Mouse (Mus musculus): ENCODE results near the gene Pcdh7. TPM values are rescaled to one million over a fixed set of nuclear protein-coding genes. Genes with fewer than 3 reads are reported as not detected.
"Not testable (repeated sequence)": the region's sequence is repeated elsewhere in the genome, so short reads cannot be mapped to it uniquely, and the experiment has no call there.

Gene Pcdh7
- 100 to 1,000 TPM; 129 to 140 TPM for total RNA-seq (2021)

- intact Hi-C loops (cut with DNase I) = loop anchor here (5.0 kb wide), 1 partner anchor 1019 kb away; no protein-coding TSS in a partner anchor
- DNase-seq (ENCODE audit: extremely low spot score in 1 of 2, low spot score in 2 of 2) = peak; percentile 62 to 70
Observed at GRCm38 (mm10) chr5:57717906-57718875, at the start of gene Pcdh7. Gene Pcdh7 (plus strand): TSS chr5:57717967.

GRCm38 (mm10) chr5:57676970-57677369 is 40.8 kb upstream of the Pcdh7 start:
- intact Hi-C loops (cut with DNase I) = not testable (repeated sequence)

GRCm38 (mm10) chr5:57708396-57708795 is 9.4 kb upstream of the Pcdh7 start:
- no peak for DNase-seq (ENCODE audit: extremely low spot score in 1 of 2, low spot score in 2 of 2)
- intact Hi-C loops (cut with DNase I) = no loop called here

More at GRCm38 (mm10) chr5:57676970-57677369, 40.8 kb upstream of the Pcdh7 start:
- not testable (repeated sequence) for DNase-seq (ENCODE audit: extremely low spot score in 1 of 2, low spot score in 2 of 2)

GRCm38 (mm10) chr5:57713980-57714379 is 3.8 kb upstream of the Pcdh7 start:
- DNase-seq (ENCODE audit: extremely low spot score in 1 of 2, low spot score in 2 of 2) = peak in 1 of 2 experiments; percentile 35

GRCm38 (mm10) chr5:57714621-57715523 is 2.9 kb upstream of the Pcdh7 start:
- intact Hi-C loops (cut with DNase I) = loop anchor here (5.0 kb wide), 1 partner anchor 1022 kb away; no protein-coding TSS in a partner anchor
- peak; percentile 77 to 84 for DNase-seq (ENCODE audit: extremely low spot score in 1 of 2, low spot score in 2 of 2)

More at GRCm38 (mm10) chr5:57713980-57714379, 3.8 kb upstream of the Pcdh7 start:
- intact Hi-C loops (cut with DNase I) = no loop called here

GRCm38 (mm10) chr5:57715524-57716400 is 2.0 kb upstream of the Pcdh7 start:
- peak; percentile 87 to 88 for DNase-seq (ENCODE audit: extremely low spot score in 1 of 2, low spot score in 2 of 2)
- intact Hi-C loops (cut with DNase I) = loop anchor here (5.0 kb wide), 1 partner anchor 1022 kb away; no protein-coding TSS in a partner anchor

GRCm38 (mm10) chr5:57716421-57717237 is 1.1 kb upstream of the Pcdh7 start:
- intact Hi-C loops (cut with DNase I) = loop anchor here (5.0 kb wide), 1 partner anchor 1021 kb away; no protein-coding TSS in a partner anchor
- peak; percentile 34 to 52 for DNase-seq (ENCODE audit: extremely low spot score in 1 of 2, low spot score in 2 of 2)

GRCm38 (mm10) chr5:57717238-57717905 is 395 bp upstream of the Pcdh7 start:
- DNase-seq (ENCODE audit: extremely low spot score in 1 of 2, low spot score in 2 of 2) = peak; percentile 51 to 77
- intact Hi-C loops (cut with DNase I) = loop anchor here (5.0 kb wide), 1 partner anchor 1020 kb away; no protein-coding TSS in a partner anchor

- intact Hi-C loops (cut with DNase I) = loop anchor here (5.0 kb wide), 1 partner anchor 1018 kb away; no protein-coding TSS in a partner anchor
Observed at GRCm38 (mm10) chr5:57718876-57719593, 1.3 kb downstream of the Pcdh7 start.

GRCm38 (mm10) chr5:57719594-57720185 is 1.9 kb downstream of the Pcdh7 start:
- intact Hi-C loops (cut with DNase I) = loop anchor here (5.0 to 10.0 kb wide), 2 partner anchors 155 to 1018 kb away; no protein-coding TSS in a partner anchor
- DNase-seq (ENCODE audit: extremely low spot score in 1 of 2, low spot score in 2 of 2) = peak; percentile 46 to 78

More at GRCm38 (mm10) chr5:57718876-57719593, 1.3 kb downstream of the Pcdh7 start:
- DNase-seq (ENCODE audit: extremely low spot score in 1 of 2, low spot score in 2 of 2) = peak; percentile 63 to 81

- intact Hi-C loops (cut with DNase I) = loop anchor here (10.0 kb wide), 1 partner anchor 154 kb away; no protein-coding TSS in a partner anchor
- peak in 1 of 2 experiments; percentile 30 for DNase-seq (ENCODE audit: extremely low spot score in 1 of 2, low spot score in 2 of 2)
Observed at GRCm38 (mm10) chr5:57720206-57720880, 2.6 kb downstream of the Pcdh7 start.

- intact Hi-C loops (cut with DNase I) = loop anchor here (10.0 kb wide), 1 partner anchor 154 kb away; no protein-coding TSS in a partner anchor
Observed at GRCm38 (mm10) chr5:57721148-57721712, 3.5 kb downstream of the Pcdh7 start.

GRCm38 (mm10) chr5:57721927-57722326 is 4.2 kb downstream of the Pcdh7 start:
- no peak for DNase-seq (ENCODE audit: extremely low spot score in 1 of 2, low spot score in 2 of 2)
- intact Hi-C loops (cut with DNase I) = loop anchor here (10.0 kb wide), 1 partner anchor 153 kb away; no protein-coding TSS in a partner anchor

More at GRCm38 (mm10) chr5:57721148-57721712, 3.5 kb downstream of the Pcdh7 start:
- DNase-seq (ENCODE audit: extremely low spot score in 1 of 2, low spot score in 2 of 2) = no peak

GRCm38 (mm10) chr5:57733451-57733850 is 15.7 kb downstream of the Pcdh7 start:
- intact Hi-C loops (cut with DNase I) = no loop called here
- DNase-seq (ENCODE audit: extremely low spot score in 1 of 2, low spot score in 2 of 2) = no peak

Measured in left cerebral cortex, postnatal 10 days (tissue).